In genomic region chr2:3526288-3526687, GRCm38 (mm10) we compare ENCODE assay signal across 15 mouse cellular contexts. TPM values are rescaled to one million over a fixed set of nuclear protein-coding genes. Genes with fewer than 3 reads are reported as not detected.
"Had no signal": no experiment of that assay in that cellular context is flagged by ENCODE, and none has a peak within 500 bp of the region (broad histone marks: within the 10 kb centered on the region; RNA-seq: fewer than 3 reads in every experiment).

No protein-coding gene starts in this region.

- H3K4me2 ChIP-seq: limb, embryonic 13.5 days; liver, embryonic 13.5 days; lung, embryonic 14.5 days; midbrain, embryonic 11.5 days had no signal

- H3K9me3 ChIP-seq: limb, embryonic 10.5 days; limb, embryonic 13.5 days; liver, embryonic 13.5 days had no signal

- ATAC-seq: lung, postnatal 0 days had no signal

- H3K27ac ChIP-seq: limb, embryonic 10.5 days; limb, embryonic 13.5 days; liver, embryonic 13.5 days; macrophage had no signal

- H3K9ac ChIP-seq: limb, embryonic 13.5 days; liver, embryonic 13.5 days; lung, embryonic 14.5 days had no signal

- H3K4me1 ChIP-seq: limb, embryonic 10.5 days; limb, embryonic 13.5 days; liver, embryonic 13.5 days had no signal

- H3K27me3 ChIP-seq: limb, embryonic 13.5 days; liver, embryonic 13.5 days had no signal

- H3K36me3 ChIP-seq: limb, embryonic 10.5 days; limb, embryonic 13.5 days; liver, embryonic 13.5 days had no signal

- DNase-seq: kidney, adult 9 months; kidney, postnatal 14 days; kidney, postnatal 4 days; liver; liver, embryonic 13.5 days; lung, embryonic 14.5 days; midbrain, embryonic 14.5 days; thymus, adult 18-20 months; thymus, postnatal 4 days had no signal

- H3K4me3 ChIP-seq: limb, embryonic 10.5 days; limb, embryonic 13.5 days; liver, embryonic 13.5 days had no signal

RNA-seq across cellular contexts. Expression of gene Cdnf, which starts 13.5 kb away (rescaled TPM):
- polyA plus RNA-seq: neural tube, embryonic 11.5 days had no signal
